Mouse (Mus musculus) hindbrain, embryonic 13.5 days (tissue): ENCODE measurements at regions not wholly inside any gene's neighbourhood (a gene's known extent, or its start where the extent isn't known, plus 50 kb on each side); places are given as distances from the start of the nearest gene placed in this dataset.

ENCODE experiments used
- ATAC-seq: fragments of 200-750 bp; cut with Nextera tagmentation; 2 replicates; pipeline ENCODE4 v1.8.0; 2017; ENCODE audit warnings: moderate TSS enrichment; ENCODE audit not compliant: low FRiP score
- H3K27ac ChIP-seq: fragments of 300-500 bp; sonication (generic); 2 replicates; pipeline ENCODE4 v1.5.1; 2015; ENCODE audit warnings: inconsistent platforms, mild to moderate bottlenecking, moderate library complexity
- H3K27me3 ChIP-seq: fragments of 300-500 bp; sonication (generic); 2 replicates; pipeline ENCODE4 v1.6.1; 2015; ENCODE audit warnings: mild to moderate bottlenecking, inconsistent platforms
- H3K36me3 ChIP-seq: fragments of 300-500 bp; sonication (generic); 2 replicates; pipeline ENCODE4 v1.6.1; 2015; ENCODE audit warnings: mild to moderate bottlenecking, inconsistent platforms
- H3K4me1 ChIP-seq: fragments of 300-500 bp; sonication (generic); replicated peaks from 2 replicates; pipeline ENCODE4 v1.6.1; 2015; ENCODE audit warnings: inconsistent platforms
- H3K4me2 ChIP-seq: fragments of 300-500 bp; sonication (generic); 2 replicates; pipeline ENCODE4 v1.6.1; 2015; ENCODE audit warnings: inconsistent platforms, mild to moderate bottlenecking, moderate library complexity
- H3K4me3 ChIP-seq: fragments of 300-500 bp; sonication (generic); 2 replicates; pipeline ENCODE4 v1.5.1; 2015; ENCODE audit warnings: mild to moderate bottlenecking, inconsistent platforms
- H3K9ac ChIP-seq: fragments of 300-500 bp; sonication (generic); 2 replicates; pipeline ENCODE4 v1.6.1; 2015; ENCODE audit warnings: mild to moderate bottlenecking, inconsistent platforms
- H3K9me3 ChIP-seq: fragments of 300-500 bp; sonication (generic); 2 replicates; pipeline ENCODE4 v1.6.1; 2016; ENCODE audit warnings: inconsistent platforms
- WGBS: fragments of 180-500 bp; shearing (Covaris S2); methylation state at CpG from one replicate; pipeline ENCODE4 v1.1.7; 2015; 5-methylcytosine and 5-hydroxymethylcytosine counted together

DNA sequence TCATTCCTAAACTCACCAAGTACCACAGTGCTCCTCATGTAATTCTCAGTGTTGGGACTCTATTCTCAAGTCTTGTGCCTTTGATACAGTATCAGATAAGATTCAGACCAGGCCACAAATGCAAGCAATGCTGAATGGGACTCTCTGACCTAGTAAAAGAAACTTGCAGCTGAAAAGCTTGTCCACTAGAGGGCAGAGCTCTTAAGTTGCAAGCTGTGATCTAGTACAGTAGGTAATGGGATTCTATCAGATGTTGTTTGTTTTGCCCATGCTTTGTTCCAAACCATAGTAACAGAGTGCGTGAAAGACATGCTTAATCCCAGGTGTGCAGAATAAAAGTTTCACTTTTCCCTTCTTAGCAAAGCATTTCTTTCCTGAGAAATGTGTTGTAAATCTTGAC lies 383.2 kb upstream of the Chrm2 start:
- H3K27ac ChIP-seq = no peak overlapping the region
- H3K4me3 ChIP-seq = no peak overlapping the region
- H3K4me1 ChIP-seq = no peaks in the 10 kb centered on the region
- no peak overlapping the region for H3K9ac ChIP-seq
- H3K4me2 ChIP-seq = no peak overlapping the region
- 31% methylated on average over 1 of the region's 1 CpGs for WGBS
- no peaks in the 10 kb centered on the region for H3K27me3 ChIP-seq
- H3K9me3 ChIP-seq = no peaks in the 10 kb centered on the region
- H3K36me3 ChIP-seq = no peaks in the 10 kb centered on the region
- no peak for ATAC-seq

DNA sequence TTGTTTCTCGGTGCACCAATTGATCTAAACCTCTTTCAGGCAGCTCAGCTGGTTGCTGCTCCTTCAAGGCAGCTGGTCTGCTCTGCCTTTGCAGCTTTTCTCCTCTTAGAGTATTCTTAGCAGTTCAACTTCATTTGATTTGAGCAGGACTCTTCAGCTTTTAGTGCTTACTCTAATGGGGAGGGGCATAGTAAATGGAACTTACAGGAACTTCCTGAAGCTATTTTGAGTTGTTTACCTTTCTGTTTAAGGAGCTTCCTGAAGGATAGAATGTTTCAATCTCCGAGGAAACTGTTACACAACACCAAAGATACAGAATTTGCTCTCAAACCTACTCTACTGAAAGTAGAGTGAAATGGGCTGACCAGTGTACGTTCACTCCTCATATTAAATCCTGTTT lies 385.8 kb upstream of the Chrm2 start:
- Histone ChIP-seq H3K36me3 (no peaks in the 10 kb centered on the region), H3K9me3 (no peaks in the 10 kb centered on the region), H3K4me2 (no peak overlapping the region), H3K9ac (no peak overlapping the region), H3K27me3 (no peaks in the 10 kb centered on the region), H3K4me3 (no peak overlapping the region), H3K4me1 (0 out of 2 replicates have a peak, but pooled peaks cover 3% of the 10 kb centered on the region), H3K27ac (no peak overlapping the region)
- 77% methylated on average over 3 of the region's 3 CpGs for WGBS
- no peak for ATAC-seq

DNA sequence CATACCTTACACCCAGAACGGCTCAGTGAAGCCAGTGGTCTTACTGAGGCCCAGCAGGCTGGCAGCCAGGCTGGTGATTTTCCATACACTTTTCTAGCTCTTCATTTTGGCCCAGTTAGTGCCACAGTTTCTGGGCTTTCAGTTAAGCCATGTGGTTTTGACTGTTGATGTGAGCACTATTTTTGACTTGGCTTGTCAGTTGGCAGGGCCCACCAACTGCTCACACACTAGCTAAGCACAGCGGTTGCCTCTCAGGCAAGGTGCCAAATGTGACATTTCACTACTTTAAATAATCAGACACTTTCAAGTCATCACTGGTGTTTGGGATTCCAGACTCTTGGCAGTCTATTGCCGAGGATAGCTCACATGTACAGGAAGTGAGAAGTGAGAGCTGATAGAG lies 399.0 kb upstream of the Chrm2 start:
- H3K4me2 ChIP-seq = no peak overlapping the region
- 66% methylated on average over 3 of the region's 3 CpGs for WGBS
- H3K36me3 ChIP-seq = no peaks in the 10 kb centered on the region

DNA sequence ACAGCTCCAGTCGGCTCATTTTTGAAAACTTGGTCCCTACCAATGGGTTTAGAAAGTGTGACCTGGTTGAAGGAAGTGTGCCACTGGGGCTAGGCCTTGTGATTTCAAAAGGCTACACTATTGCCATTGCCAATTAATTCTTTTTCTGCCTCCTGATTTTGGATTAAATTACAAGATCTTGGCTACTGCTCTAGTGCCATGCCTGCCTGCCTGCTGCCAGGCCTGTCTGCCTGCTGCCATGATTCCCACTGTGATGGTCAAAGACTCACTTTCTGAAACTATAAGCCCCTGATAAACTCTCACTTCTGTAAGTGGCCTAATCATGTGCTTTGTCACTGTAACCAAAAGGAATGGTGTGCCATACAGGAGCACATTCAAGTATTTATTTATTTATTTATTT lies 400.4 kb upstream of the Mtpn start:
- Histone ChIP-seq H3K27ac (no peak overlapping the region), H3K4me2 (no peak overlapping the region), H3K4me1 (no peaks in the 10 kb centered on the region), H3K4me3 (no peak overlapping the region), H3K36me3 (no peaks in the 10 kb centered on the region), H3K27me3 (no peaks in the 10 kb centered on the region), H3K9me3 (no peaks in the 10 kb centered on the region), H3K9ac (no peak overlapping the region)
- 91% methylated on average over 1 of the region's 1 CpGs for WGBS
- no peak for ATAC-seq

More for the DNA sequence above, 399.0 kb upstream of the Chrm2 start:
- no peak overlapping the region for H3K4me3 ChIP-seq
- ATAC-seq = no peak
- H3K27me3 ChIP-seq = no peaks in the 10 kb centered on the region
- H3K9ac ChIP-seq = no peak overlapping the region
- no peaks in the 10 kb centered on the region for H3K4me1 ChIP-seq
- H3K9me3 ChIP-seq = no peaks in the 10 kb centered on the region
- H3K27ac ChIP-seq = no peak overlapping the region

DNA sequence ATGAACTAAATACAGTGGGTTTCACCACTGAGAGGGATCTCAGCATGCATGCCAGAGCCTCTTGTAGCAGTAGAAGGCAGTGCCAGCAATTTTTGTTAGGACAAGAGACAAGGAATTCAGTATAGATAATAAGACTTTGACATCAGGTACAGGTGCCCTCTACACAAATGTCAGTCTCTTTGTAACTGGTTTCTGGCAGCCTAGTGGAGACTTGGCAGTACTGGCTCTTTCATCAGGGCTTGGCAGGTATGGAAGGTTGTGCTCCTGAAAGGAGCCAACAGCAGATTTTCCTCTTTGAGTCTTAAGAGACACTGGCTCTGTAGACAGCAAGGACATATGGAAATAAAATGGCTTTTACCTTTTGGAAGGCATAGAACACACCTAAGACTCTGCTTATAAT lies 384.5 kb upstream of the Mtpn start:
- Histone ChIP-seq H3K27me3 (no peaks in the 10 kb centered on the region), H3K4me2 (no peak overlapping the region)
- no peak for ATAC-seq

DNA sequence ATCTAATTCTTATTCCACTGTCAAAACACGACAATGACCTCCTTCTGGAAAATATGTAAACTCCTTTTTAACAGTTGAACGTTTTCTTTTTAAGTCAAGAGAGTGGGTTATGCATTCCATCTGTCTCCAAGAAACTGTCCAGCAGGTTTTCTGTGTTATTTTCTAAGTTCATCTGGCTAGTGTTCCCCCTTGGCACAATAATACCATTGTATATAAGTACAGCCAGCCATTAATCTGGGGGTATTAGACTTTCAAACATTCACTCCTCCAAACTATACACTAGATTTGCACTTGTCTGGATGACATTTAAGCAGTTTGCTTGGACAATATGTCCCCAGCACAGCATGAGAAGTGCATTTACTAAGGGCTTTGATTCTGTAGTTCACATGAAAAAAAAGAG lies 358.3 kb upstream of the Mtpn start:
- Histone ChIP-seq H3K9me3 (no peaks in the 10 kb centered on the region), H3K27ac (no peak overlapping the region), H3K4me2 (no peak overlapping the region), H3K4me3 (no peak overlapping the region), H3K9ac (no peak overlapping the region), H3K27me3 (no peaks in the 10 kb centered on the region), H3K36me3 (no peaks in the 10 kb centered on the region), H3K4me1 (no peaks in the 10 kb centered on the region)
- 45% methylated on average over 2 of the region's 2 CpGs for WGBS
- no peak for ATAC-seq

More for the DNA sequence above, 384.5 kb upstream of the Mtpn start:
- no peaks in the 10 kb centered on the region for H3K9me3 ChIP-seq
- H3K4me1 ChIP-seq = no peaks in the 10 kb centered on the region
- no peak overlapping the region for H3K4me3 ChIP-seq
- H3K27ac ChIP-seq = no peak overlapping the region
- H3K9ac ChIP-seq = no peak overlapping the region
- H3K36me3 ChIP-seq = no peaks in the 10 kb centered on the region

DNA sequence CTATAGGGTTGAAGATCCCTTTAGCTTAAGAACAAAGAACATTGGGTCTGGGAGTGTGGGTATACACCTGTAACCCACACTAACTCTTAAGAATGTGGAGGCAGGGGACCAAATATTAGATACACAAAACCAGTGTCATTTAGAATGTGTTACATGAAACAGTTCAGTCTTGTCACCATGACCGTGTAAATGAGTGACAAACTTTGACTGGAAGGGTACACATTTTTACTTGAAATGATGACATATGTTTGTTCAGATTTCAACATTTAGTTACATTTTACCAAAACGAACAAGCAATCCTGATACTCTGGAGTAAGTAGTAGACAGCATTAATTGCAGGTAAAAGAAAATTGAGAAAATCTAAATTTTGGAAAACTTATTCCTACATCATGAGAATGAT lies 356.0 kb upstream of the Mtpn start:
- Histone ChIP-seq H3K9me3 (no peaks in the 10 kb centered on the region), H3K4me1 (no peaks in the 10 kb centered on the region), H3K36me3 (no peaks in the 10 kb centered on the region), H3K4me2 (no peak overlapping the region), H3K27me3 (no peaks in the 10 kb centered on the region), H3K9ac (no peak overlapping the region), H3K27ac (no peak overlapping the region), H3K4me3 (no peak overlapping the region)
- ATAC-seq = no peak
- WGBS = 97% methylated on average over 2 of the region's 2 CpGs

DNA sequence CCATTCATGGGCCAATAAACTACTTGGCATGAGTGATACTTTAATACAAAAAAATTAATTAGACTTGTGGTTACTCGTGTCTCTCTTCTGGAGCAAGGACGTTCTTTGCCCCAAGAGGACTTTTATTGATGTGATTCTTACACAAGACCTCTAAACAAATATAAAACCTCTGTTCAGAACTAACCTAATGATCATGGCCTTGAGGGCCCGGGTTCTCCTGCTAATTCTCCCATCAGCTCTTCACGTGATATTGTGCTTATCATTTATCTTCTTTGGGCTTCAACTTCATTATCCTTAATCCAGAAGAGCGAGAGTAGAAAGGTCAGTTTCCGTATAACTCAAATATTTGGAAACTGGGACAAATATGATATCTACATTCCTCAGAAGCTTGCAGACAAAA lies 335.0 kb upstream of the Mtpn start:
- Histone ChIP-seq H3K36me3 (no peaks in the 10 kb centered on the region), H3K4me3 (no peak overlapping the region), H3K4me1 (no peaks in the 10 kb centered on the region), H3K27me3 (no peaks in the 10 kb centered on the region), H3K9me3 (no peaks in the 10 kb centered on the region), H3K9ac (no peak overlapping the region), H3K27ac (no peak overlapping the region), H3K4me2 (no peak overlapping the region)
- WGBS = 86% methylated on average over 6 of the region's 6 CpGs
- no peak for ATAC-seq

DNA sequence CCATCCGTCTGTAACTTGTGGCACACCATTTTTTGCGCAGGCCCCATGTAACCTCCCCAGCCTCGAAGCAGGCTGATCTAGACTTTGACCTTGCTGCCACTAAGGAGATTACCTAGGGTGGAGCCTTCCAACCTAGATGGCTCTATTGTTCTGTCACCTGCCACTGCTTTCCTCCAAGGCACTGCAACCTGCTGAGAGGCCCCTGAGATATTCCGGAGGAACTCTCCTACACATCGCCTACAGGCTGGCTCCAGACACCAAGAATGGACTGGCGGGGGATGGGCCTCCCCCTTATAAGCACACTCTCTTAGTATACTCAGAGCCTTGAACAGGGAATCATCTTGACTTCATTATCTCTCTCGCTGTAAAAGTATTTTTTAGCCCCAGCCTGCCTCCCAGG lies 331.7 kb upstream of the Mtpn start:
- Histone ChIP-seq H3K36me3 (no peaks in the 10 kb centered on the region), H3K9ac (no peak overlapping the region), H3K9me3 (no peaks in the 10 kb centered on the region), H3K27me3 (no peaks in the 10 kb centered on the region), H3K27ac (no peak overlapping the region), H3K4me1 (no peaks in the 10 kb centered on the region), H3K4me2 (no peak overlapping the region), H3K4me3 (no peak overlapping the region)
- ATAC-seq = no peak
- 73% methylated on average over 7 of the region's 7 CpGs for WGBS

DNA sequence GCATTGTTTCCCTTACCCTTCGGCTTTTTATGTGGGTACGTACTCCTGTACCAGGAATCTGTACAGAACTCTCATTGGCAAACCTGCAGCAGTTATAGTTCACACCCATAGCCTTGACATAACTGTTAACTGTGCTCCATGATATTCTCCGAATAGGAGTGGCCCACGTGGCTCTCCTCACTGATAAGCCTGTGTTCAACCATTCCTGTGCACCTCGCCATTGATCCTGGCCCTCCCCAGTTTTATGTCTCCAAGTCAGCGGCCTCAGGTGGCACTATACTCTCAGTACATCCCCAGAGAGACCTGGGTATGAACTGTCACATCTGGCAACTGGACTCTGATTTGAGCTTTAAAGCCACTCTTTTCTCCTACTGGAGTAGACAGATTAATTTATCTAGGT lies 324.5 kb upstream of the Mtpn start:
- Histone ChIP-seq H3K27ac (no peak overlapping the region), H3K36me3 (no peaks in the 10 kb centered on the region), H3K4me3 (no peak overlapping the region), H3K9ac (no peak overlapping the region), H3K4me2 (no peak overlapping the region), H3K27me3 (no peaks in the 10 kb centered on the region), H3K4me1 (peaks cover 6% of the 10 kb centered on the region; the same call in 1 of the 2 replicates), H3K9me3 (no peaks in the 10 kb centered on the region)
- no peak for ATAC-seq
- WGBS = 77% methylated on average over 6 of the region's 6 CpGs

DNA sequence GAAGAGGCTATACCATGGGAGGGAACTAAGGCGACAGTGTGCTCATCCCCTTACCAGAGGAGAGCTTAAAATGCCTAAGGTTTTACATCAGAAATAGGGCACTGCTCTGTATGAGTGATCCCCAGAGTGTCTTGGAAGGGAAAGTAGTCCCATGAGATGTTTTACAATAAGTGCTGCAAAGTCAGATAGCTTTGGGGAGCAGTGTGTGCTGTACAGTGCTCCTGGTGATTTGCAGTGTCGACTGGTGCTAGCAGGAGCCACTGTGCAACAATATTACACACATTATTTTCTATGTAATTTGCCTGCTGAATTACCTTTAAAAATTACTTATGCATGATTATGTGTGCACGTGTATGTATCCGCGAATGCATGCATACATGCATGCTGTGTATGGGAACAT lies 314.3 kb upstream of the Mtpn start:
- Histone ChIP-seq H3K27me3 (no peaks in the 10 kb centered on the region), H3K4me3 (no peak overlapping the region), H3K36me3 (no peaks in the 10 kb centered on the region), H3K4me2 (no peak overlapping the region), H3K4me1 (no peaks in the 10 kb centered on the region), H3K9me3 (no peaks in the 10 kb centered on the region), H3K9ac (no peak overlapping the region), H3K27ac (no peak overlapping the region)
- WGBS = 89% methylated on average over 5 of the region's 5 CpGs
- no peak for ATAC-seq

DNA sequence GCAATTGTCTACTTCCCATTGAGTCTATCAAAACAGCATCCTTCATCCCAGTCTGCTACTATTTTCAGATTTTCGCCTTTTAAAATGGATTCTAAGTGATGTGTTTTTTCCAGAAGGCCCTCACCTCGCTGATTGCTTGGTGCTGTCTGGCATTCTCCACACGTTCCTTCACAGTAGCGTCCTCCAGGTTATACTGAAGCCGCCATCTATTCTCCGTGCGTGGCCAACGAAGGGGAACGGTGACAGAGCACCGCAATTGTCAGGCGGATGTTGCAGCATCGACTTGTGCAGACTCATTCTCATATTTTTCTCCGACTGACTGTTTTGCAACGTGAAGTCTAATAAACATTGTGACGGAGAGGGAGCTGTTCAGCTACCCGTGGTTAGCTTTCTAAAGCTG lies 277.0 kb upstream of the Mtpn start:
- Histone ChIP-seq H3K4me1 (no peaks in the 10 kb centered on the region), H3K4me2 (0 out of 2 replicates have a peak overlapping the region, but pooled peaks have one; percentile 15), H3K36me3 (no peaks in the 10 kb centered on the region), H3K9ac (no peak overlapping the region), H3K9me3 (no peaks in the 10 kb centered on the region), H3K27me3 (no peaks in the 10 kb centered on the region), H3K4me3 (no peak overlapping the region), H3K27ac (peak overlapping the region; percentile 73)
- ATAC-seq = no peak
- WGBS = 70% methylated on average over 16 of the region's 16 CpGs

DNA sequence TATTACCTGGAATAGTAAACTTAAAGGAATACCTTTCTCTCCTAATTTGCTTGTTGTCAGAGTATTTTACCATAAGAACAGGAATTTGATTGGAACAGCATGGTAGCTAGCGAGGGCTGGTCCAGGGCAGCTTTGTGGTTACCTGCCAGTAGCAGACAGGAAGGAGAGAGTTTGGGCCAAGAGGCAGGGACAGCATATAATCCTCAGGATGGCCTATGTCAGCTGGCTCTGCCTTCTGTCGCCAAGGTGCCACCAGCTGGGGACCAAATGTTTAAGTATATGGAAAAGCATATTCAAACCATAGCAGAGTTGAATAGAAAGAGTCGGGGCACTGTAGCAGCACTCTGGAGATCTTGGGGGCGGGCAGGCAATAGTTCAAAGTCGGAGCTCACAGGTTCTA lies 274.8 kb upstream of the Mtpn start:
- Histone ChIP-seq H3K36me3 (no peaks in the 10 kb centered on the region), H3K9ac (no peak overlapping the region), H3K27me3 (no peaks in the 10 kb centered on the region), H3K9me3 (no peaks in the 10 kb centered on the region), H3K4me3 (no peak overlapping the region), H3K4me2 (no peak overlapping the region), H3K4me1 (no peaks in the 10 kb centered on the region), H3K27ac (no peak overlapping the region)
- WGBS = 83% methylated on average over 5 of the region's 5 CpGs
- no peak for ATAC-seq

DNA sequence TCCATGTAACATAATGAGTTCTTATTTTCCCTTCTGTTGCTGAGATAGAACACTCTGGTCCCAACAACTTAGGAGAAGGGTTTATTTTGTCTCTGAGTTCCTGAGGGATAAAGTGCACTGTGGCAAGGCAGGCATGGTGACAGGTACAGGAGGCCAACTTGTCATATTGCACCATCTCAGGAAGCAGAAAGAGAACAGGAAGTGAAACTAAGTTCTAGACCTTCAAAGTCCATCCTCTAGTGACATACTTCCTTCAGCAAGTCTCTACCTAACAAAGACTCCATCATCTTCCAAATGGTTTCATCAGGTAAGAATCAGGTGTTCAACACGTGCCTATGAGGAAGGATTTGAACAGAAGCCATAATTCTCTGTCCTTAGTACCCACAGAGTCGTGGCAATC lies 266.1 kb upstream of the Mtpn start:
- Histone ChIP-seq H3K27me3 (no peaks in the 10 kb centered on the region), H3K4me2 (no peak overlapping the region), H3K27ac (no peak overlapping the region), H3K9me3 (no peaks in the 10 kb centered on the region), H3K36me3 (no peaks in the 10 kb centered on the region), H3K9ac (no peak overlapping the region), H3K4me1 (no peaks in the 10 kb centered on the region), H3K4me3 (no peak overlapping the region)
- ATAC-seq = no peak
- 79% methylated on average over 2 of the region's 2 CpGs for WGBS
